Mouse (Mus musculus) embryo, embryonic 11.5 days (tissue): Measurements from ENCODE around the gene Fam107a.
"Not testable (repeated sequence)": the region's sequence is repeated elsewhere in the genome, so short reads cannot be mapped to it uniquely, and the experiment has no call there.

Source experiments
- DNase-seq: peaks from one replicate; pipeline ENCODE4 v3.0.0-alpha.2; 2012; ENCODE audit warnings: low read depth, low spot score

The Fam107a gene

DNA sequence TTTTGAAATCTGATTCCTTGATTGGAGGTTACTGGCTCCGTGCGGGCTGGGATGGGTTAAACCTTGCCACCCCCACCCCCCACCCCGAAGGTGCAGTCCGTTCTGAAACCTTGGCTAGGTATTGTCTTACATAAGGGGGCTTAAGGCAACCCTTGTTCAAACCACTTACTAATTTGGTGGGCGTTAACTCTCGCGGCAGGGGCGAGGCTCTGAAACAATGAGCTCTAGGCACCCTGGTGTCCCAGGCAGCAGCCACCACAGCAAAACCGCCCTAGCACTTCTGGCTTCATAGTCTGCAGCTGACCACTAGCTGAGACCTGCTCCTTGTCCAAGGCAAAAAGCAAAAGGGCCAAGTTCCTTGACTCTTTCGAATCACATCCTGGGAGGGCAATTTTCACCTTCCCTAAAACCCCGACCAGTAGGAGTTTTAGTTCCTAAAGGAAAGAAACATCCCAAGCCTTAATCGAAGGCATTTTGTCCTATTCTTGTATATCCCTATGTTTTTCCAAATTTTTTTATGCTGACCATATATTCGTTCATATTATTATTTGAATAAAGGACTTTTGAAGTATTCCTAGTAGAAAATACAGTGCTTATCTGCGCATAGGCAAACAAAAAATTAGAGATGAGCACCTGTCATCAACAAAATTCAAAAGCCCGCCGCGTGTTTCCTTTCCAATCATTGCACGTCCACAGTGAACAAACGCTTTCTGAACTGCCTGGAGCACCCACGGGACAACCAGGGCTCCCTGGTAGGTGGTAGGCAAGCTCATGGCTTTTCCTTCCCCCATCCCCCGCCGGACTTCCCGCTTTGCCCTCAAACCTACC is 1.2 kb downstream of the Fam107a start:
- DNase-seq: no peak

DNA sequence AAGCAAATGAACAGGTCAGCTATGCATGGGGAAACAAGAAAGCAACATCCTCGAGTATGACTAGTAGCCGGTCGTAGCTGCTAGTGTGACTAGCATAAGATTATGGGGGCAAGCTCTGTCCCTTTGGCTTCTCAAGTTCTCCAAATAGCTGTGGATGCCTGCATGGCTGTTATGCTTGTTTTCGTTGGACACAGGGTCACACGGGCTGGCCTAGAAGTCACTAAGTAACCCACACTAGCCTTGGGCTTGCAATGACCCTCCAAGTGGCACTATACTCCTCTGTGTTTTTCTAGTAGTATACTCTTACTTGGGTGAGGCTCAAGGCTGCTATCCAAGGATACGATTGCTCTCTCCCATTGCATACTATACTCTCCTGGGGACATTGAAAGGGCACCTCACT is 2.7 kb downstream of the Fam107a start:
- DNase-seq: no peak

DNA sequence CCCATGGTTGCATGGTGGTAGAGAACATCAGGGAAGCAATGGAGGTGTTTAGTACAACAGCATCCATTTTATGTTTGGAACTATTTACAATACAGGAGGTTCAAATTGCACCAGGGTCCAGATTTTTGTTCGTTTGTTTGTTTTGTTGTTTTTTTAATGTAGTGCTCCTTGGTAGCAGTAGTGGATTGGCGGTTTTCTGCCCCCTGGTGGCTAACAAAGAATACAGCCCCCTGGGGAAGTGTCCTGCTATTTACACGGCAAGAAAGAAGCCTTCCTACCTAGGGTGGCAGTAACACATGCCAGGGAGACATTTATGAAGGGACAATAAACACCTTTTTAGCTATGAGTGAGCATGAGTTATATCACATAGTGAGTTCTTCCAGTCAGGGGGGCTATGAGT is 3.3 kb downstream of the Fam107a start:
- no peak for DNase-seq

DNA sequence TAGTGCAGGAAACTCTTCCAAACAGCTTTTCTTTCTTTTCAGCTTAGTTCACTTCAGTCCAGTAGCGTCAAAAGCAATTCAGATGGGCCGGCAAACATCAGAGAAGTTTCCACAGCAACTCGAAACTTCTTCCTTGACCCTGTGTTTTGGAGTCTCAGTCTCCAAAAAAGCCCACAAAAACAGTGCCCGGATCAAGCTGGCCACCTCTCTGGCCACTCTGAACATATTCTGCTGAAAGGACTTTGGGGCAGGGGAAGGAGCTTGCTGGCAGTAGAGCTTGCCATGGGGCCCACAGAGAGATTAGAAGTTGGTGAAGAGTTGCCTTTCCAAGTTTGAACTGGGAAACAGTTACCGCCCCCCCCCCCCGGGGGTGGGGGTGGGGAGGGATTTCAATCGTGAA is 3.9 kb downstream of the Fam107a start:
- no peak for DNase-seq

DNA sequence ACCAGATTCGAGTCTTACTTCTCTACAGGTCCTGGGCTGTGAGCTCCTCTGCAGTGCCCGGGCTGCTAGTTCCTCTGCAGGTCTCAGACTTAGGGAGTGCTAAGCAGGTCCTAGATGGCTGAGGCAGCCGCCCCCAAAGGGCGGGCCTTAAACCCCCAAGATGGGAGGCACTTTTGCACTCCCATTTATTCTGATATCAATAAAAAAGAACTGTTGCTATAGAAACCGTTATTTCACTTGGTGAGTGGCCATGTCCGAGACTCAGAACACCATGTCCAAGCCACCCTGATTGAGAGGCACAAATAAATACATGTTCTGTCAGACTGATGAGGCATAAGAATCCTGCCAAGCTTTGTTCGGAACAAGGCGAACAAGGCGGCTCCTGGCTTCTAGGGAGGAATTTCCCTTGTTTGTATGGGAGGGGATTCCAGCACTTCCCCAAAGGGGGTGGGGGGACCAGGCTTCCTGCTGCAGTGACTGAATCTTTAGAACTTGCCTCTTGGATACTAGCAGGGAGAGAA is 8.1 kb downstream of the Fam107a start:
- DNase-seq: no peak

DNA sequence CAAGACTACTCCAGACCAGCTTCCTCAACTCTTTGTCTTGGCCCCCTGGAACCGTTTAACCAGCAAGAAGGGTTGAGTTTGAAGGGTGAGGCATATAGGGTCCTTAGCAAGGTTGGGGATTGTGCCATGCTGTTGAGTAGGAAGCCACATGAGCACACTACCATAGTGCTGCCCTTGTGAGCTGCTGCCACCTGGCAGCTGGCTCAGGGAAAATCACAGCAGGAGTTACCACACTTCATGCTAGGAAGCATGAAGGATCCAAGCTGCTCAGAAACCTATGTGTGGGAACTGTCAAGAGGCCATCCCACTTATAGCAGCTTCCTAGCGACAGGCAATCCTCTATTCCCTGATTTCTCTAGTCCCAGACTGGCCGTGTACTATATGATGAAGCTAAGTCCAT is 9.2 kb downstream of the Fam107a start:
- no peak for DNase-seq

DNA sequence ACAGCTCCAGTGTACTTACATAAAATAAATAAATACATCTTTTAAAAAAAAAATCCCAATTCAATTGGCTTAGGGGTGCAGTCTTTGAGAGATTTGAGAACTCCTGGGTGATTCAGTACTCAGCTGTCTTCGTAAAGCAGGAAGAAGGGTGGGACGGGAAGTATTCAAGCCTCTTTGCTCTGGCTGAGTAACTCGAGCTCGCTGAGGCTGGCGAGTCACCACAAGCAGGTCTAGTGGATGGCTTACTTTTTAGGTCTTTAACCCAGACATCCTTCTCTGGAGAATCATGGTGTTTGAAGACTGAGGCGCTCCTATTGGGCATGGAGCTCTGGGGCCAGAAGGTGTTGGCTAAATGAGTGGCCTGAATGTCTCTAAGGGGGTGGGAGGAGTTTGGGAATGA is 10.9 kb downstream of the Fam107a start:
- no peak for DNase-seq

DNA sequence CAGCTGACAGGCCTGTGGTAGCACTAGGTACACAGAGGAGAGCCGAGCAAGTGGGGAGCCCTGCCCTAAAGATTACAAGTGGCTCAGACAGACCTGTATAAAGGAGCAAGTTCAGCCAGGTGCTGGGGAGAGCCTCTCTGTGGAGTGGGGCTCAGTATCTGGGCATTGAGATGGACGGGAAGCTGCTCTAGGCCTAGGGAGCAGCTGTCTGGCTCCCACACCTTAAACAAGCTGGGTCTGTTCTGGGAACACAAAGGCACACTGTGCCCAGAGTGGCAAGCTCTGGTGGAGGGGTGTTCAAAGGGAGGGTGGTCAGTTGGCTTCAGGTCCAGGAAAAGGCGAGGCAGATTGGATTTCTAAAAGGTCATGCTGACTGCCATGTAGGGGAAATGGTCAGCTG is 12.8 kb downstream of the Fam107a start:
- no peak for DNase-seq

DNA sequence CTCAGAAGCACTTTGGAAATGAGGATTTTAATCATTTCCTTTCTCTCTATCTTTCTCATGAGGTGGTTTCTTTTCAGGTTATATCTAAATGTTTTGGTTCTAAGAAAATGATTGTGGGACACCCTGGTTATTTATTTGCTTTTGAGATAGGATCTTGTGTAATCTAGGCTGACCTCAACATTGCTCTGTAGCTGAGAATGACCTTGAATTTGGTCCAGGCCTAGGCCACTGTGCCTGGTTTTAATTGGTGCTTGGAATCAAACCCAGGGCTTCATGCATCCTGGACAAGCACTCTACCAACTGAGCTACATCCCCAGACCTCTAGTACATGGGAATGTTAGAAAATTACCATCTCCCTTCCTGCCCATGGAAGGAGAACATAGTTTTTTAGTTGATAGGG is 13.7 kb downstream of the Fam107a start:
- no peak for DNase-seq

DNA sequence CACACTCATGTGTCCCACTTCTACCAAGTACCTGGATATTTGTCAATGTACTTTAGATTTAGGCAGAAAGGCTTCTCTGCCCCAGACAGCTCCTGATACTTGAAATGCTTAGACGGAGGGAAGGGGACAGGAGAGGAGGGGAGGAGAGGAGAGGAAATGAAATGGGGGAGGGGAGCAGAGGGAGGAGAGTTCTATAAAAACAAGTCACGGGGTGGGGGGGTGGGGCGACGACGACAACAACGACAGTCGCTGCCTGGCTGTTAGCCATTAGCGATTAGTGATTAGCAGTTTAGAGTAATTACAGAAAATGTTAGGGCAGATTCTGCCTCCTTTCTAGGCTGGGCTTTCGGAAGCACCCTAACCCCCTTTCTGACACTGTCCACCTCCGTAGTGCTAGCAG is 15.1 kb downstream of the Fam107a start:
- DNase-seq: no peak

DNA sequence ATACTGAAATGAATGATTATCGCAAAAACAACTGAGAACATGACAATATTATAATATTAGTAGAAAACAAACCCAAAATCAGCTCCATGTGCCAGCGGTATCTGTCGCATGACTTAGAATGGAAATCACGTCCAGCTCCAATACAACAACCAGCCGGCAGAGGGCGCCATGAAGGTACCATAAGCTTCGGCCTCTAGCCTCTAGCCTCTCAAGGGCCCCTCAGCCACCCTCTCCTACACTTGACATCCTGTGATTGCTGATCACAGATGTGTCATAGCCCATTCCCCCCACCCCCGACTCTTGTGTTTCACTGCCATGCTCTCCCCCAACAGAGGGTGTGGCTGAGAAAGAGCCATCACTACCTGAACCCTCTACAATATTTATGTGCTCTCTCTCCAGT is 17.5 kb downstream of the Fam107a start:
- peak; percentile 37 for DNase-seq

DNA sequence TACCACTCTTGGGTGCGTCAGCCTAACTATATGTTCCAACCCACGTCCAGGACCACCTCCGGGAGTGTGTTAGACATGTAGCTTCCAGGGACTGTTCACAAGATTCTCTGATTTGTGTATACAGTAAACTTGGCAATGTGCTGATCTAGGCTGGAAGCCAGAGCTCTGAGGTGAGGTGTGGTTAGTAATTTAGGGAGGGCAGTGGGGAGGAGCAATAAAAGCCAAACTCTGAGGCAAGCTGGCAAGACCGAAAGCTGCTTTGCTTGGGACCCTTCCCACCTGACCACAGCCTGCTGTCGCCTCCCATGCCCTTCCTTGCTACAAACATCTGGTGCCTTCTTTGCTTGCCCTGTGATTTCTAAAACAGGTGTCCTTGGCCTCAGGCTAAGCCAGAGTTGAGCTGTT is 19.9 kb downstream of the Fam107a start:
- DNase-seq: no peak

DNA sequence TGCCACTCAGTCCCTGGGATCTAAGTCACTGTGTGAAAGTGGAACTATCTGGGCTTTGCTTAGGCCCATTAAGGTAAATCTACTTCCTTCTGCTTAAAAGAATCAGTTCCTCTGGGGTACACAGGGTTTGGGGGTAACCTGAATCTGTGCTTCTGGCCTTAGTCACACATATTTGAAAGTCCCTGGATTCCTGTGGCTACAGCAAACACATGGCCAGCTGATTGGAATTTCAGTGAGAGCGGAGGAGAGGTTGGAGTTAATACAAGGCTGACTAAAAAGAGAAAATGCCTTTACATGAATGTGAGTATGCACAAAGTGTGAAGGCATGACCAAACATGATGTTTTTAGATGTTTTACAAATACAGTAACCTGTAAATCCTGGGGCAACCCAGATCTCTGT is 23.6 kb downstream of the Fam107a start:
- DNase-seq: no peak

DNA sequence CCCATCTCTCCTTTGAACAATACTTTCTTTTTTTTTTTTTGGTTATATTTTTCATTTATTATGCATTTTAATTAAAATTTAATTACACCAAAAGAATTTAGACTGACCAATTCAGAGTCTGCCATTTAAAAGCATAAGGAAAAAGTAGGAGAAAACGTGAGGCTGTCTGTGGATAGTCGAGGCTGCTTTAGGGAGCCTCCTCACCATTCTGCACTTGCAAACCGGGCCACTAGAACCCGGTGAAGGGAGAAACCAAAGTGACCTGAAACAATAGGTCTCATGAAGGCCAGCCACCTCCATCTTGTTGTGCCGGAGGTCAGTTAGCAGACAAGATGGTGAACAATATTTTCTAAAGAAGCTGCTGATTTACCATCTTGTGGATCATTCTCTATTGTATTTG is 31.2 kb downstream of the Fam107a start:
- not testable (repeated sequence) for DNase-seq

DNA sequence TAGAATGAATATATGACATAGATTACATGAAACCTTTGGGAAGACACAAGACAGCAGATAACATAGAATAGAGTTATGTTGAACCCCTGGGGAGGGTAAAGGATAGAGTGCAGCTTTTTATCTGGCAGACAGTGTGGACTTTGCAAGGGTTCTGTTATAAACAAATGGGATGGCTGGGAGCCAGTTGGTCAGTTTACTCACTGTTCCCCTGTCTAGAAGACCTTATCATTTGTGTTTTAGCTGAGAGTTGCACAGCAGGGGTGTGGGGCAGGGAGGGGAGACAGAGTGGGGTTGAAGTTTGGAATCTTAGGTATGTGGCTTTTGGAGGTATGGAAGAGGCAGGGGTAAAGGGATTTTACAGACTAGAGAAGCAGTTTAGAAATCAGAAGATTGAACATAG is 34.0 kb downstream of the Fam107a start:
- no peak for DNase-seq

DNA sequence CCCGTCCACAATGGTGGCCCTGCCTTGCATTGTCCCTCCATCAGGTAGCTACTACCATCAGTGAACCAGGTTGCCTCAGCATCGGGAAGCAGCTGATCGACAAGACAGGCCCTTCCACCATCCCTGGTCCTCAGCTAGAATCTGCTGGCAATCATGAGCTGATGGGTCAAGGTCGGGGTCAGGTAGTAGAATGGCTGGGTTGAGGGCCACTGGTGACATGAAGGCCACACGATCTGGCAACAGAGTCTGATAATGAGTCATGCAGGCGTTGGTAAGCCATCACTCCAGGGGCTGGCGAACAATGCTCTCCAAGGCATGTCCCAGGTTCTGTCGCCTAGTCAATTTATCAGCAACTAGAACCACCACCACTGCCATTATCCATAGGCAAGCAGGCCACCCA is 46.5 kb downstream of the Fam107a start:
- not testable (repeated sequence) for DNase-seq

DNA sequence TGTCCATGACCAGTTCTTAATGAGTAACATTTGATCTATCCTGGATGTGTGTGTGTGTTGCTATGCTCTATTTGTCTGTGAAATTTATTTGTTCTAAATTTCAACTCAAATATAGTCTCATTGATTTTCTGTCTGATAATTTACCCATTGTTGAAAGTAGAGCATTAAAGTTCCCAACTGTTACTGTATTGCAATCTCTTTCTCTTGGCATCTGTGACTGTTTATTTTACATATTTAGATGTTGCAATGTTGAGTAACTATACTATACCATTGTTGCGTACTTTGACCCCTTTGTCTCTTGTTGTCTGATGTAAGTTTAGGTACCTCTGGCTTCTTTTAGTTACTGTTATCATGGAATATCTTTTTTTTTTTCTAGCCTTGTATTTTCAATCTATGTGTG is 53.4 kb downstream of the Fam107a start:
- no peak for DNase-seq

DNA sequence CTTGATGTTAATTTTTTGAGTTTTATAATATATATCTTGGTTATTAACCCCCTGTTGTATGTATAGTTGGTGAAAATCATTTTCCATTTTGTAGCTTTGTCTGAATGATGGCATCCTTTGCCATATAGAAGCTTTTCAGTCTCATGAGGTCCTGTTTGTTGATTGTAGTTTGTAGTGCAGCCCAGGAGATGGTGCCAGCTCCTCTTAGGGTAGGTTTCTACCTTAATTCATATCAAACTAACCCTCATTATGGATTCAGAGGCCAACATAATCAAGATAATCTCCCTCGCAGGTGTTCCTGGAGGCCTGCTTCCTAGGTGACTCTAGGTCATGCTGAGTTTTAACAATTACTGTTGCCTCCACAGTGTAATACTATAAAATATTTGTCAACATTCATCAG is 55.6 kb downstream of the Fam107a start:
- DNase-seq: no peak

DNA sequence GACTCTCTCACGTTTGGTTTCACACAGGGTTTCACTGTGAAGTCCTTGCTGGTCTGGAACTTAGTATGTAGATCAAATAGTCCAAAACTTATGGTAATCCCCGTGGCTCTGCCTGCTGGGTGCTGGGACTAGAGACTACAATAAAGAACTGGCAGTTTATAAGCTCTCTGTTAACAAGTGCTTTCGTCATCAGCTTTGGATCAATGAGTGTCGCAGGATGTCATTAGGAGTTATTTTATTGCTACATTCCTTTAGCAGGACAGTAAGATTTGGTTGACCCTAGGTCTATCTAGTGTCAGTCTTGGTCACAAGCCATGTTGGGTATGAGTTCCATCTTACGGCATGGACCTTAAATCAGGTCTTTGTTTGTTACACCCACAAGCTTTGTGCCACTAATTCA is 57.6 kb downstream of the Fam107a start:
- no peak for DNase-seq

DNA sequence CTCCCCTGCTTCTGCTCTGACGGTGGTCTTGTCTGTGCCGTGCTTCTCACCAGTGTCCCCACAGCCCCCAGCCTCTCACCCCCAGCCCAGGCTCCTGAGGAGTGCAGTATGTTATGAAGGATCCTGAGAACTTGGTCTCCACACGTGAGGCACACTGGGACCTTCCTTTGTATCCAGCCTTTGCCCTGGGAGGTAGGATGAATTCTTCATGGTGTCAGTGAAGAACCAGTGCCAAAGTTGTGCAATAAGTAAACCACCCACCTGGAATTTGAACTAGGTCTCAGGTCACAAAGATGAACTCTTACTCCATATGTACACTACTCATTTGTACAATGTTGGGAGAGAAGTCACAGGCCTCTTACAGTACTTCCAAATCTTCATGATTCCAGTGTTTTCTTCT is 58.7 kb downstream of the Fam107a start, which contains the start of gene Acox2:
Gene Acox2, minus strand, starts transcription at position 188 of the 400 bp plus-strand sequence.
- DNase-seq: no peak

DNA sequence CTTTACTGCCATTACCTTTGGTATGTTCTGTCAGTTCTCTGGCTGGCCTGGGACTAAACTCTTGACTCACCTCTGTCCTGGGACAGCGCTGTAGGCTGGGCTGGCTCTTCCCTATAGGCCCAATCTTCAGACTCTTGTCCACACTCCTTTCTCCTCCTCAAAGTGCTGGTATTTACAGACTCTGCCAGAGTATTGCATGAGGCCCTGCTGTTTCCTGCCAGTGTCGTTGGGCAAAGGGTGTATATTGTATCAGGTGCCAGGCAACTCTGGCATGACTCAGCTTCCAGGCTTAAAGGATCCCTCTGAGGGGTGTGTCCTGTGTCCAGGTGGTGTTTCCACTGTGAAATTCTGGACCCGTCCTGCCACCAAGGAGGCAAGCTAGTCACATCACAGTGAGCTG is 59.1 kb downstream of the Fam107a start:
- no peak for DNase-seq

DNA sequence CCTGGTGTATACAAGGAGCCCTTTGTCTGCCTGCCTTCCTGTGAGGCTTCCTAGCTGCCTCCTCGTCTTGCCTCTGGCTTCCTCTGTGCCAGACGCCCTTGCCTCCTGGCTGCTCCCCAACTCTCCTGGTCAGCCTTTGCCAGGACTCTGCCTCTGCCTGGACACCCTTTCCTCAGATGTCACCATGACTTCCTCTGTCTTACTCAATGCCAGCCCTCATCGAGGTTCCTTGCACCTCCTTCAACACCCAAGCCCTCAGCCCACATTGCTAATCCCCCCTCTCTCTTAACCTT is 59.5 kb downstream of the Fam107a start:
- no peak for DNase-seq

DNA sequence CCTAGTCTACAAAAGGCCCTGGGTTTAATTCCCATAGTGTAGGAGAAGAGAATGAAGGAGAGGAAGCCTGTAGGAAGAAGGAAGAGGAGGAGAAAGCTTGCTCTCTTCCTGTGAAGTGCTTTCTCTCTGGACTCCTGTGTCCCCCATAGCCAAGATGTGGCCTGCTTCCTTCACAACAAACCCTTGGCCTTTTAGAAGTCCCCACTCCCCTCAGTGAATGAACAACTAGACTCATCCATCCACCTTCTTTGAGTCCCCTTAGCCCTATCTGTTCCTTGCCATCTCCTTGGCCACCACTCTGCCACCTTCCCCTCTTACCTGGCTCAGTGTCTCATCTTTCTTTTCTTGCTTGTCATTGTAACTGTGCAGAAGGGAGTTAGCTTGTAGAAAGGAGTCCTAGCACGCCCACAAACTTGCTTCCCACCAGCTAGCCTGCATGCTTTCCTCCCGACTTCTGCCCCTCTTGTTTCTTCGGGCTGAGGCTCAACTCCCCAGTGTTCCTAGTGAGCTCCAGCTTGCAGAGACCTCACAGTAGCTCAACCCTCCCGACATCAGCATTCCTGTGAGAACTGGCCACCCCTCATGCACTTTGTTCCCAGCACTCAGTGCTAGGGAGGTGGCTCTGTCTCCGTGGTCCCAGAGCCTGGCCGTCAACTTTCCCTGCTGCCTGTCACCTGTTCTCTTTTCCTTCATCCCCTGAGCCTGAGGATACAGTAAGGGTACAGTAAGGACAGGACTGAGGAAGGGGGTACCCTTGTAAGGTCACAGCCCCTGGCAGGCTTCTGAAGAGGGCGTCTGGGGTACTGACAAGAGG is 60.1 kb downstream of the Fam107a start:
- DNase-seq: no peak
